Mouse (Mus musculus) gastrocnemius, postnatal 4 days (tissue): Measurements from ENCODE around the gene Trim25. TPM values are rescaled to one million over a fixed set of nuclear protein-coding genes. Genes with fewer than 3 reads are reported as not detected.
"Not testable (repeated sequence)": the region's sequence is repeated elsewhere in the genome, so short reads cannot be mapped to it uniquely, and the experiment has no call there.

Experiments
- DNase-seq, 2 experiments: peaks; one replicate each; pipeline ENCODE4 v3.0.0; 2021 to 2022; ENCODE audit warnings: low spot score in 2 of 2, mixed read lengths in 2 of 2
- total RNA-seq, 2 experiments: library from RNA; stranded (reverse); gene quantifications; 2 replicates each; pipeline ENCODE4 v1.2.3; 2021

Gene Trim25
- total RNA-seq, 2 experiments from 2014 or later = 27.9 to 32.3 TPM

- DNase-seq = no peak
These were observed 23.1 kb downstream of the Trim25 start for GRCm38 (mm10) chr11:89022120-89022731.

- no peak for DNase-seq
These were observed 24.3 kb downstream of the Trim25 start for GRCm38 (mm10) chr11:89023477-89023876.

DNA sequence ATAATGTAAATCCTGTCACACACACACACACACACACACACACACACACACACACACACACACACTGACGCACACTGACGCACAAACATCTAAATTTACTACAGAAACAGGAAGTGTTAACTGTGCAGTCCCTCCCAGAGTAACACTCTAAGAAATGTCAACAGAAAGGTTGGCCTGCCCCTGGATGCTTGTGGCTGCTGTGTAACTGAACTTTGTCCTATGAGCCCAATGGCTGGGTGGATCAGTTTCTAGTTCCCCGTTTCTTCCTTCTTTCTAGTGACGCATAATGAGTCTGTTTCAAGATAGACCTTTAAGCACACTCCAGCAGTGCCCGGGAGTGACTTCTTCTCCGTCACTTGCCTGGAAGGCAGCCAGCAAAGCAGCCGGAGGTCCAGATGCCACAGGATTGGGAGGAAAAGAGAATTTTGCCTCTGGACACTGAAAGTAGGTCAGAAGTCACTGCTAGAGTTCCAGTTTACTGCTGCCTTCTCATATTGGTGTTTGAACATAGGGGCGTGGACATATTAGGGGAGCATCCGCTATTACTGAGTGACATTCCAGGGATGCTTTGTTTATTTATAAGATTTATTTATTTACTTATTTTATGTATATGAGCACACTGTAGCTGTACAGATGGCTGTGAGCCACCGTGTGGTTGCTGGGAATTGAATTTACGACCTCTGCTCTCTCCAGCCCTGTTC, 25.2 kb downstream of the Trim25 start:
- DNase-seq = peak; percentile 52 to 81

- DNase-seq = no peak
These were observed 26.4 kb downstream of the Trim25 start for GRCm38 (mm10) chr11:89025603-89026002.

DNA sequence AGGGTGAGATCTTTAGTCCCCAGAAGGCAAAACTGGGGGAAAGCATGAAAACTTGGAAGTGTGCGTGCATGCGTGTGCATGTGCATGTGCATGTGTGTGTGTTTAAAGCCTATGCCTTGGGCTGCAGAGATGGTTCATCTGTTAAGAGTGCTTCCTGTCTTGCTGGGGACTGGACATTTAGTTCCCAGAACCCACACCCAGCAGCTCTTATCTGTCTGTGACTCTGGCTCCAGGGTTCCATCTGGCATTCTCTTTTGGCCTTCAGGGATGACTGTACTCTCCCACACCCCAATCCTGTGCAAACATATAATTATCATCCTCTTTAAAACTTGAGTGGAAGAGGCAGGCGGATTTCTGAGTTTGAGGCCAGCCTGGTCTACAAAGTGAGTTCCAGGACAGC, 26.9 kb downstream of the Trim25 start:
- no peak for DNase-seq

- DNase-seq = no peak
These were observed 28.8 kb downstream of the Trim25 start for GRCm38 (mm10) chr11:89027955-89028361.

GRCm38 (mm10) chr11:89028871-89029405, 29.8 kb downstream of the Trim25 start:
- no peak for DNase-seq

- no peak for DNase-seq
These were observed 31.4 kb downstream of the Trim25 start for GRCm38 (mm10) chr11:89030552-89030951.

DNA sequence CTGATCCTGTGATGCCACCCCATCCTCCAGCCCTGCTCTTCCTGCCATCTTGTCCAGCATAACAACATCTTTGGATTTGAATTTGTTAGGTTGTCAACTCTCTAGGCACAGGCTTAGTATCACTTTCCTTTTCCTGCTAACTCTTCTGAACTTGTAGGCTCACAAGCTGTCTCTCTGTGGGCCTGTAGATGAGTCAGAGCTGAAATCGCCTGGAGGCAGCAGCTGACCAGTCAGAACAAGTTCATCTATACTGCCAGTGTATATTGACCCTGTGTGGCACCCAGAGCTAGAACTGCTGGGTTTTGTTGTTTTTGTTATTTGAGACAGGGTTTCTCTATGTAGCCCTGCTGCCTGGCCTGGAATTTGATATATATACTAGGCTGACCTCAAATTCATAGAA, 32.0 kb downstream of the Trim25 start:
- no peak for DNase-seq

GRCm38 (mm10) chr11:89034592-89034991, 35.4 kb downstream of the Trim25 start:
- DNase-seq = no peak

DNA sequence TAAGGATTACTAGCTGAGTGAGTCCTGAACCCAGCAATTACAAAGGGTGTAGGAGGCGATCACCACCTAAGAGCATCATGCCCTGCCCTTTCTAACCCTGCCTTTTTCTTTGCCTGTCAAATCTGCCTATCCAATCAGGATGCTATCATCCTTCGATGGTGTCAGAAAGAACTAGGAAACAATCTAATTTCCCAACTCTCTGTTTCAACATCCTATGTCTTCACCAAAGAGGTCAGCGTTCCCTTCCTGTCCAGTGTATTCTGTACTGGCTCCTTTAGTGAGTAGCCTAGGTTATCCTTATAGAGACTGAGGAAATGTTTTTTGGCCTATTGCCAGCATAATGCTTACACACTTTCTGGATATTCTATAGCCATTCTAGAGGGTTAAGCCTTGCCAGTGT, 36.4 kb downstream of the Trim25 start:
- DNase-seq = no peak

GRCm38 (mm10) chr11:89038496-89038895, 39.3 kb downstream of the Trim25 start:
- DNase-seq = no peak

GRCm38 (mm10) chr11:89039325-89039724, 40.1 kb downstream of the Trim25 start:
- DNase-seq = peak in 1 of 2 experiments; percentile 39

GRCm38 (mm10) chr11:89041073-89041472, 41.9 kb downstream of the Trim25 start:
- not testable (repeated sequence) for DNase-seq

DNA sequence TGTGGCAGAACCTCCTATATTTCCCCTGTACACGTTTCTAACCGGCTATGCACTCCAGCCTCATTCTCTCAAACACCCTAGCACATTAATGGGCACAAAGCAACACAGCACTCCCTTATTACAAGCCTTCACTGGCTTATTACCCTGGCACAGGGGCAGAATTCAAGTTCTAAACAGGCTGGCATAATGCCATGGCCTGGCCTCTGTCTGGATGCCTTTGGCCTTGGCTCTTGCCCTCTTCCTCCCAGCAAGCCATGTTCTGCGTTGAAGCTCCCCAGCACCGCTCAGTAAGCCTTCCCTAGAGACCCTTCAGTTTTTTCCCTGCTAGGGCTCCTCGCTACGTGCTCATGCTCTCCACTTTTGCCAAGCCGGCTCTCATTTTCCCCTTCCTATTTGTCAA, 43.9 kb downstream of the Trim25 start:
- no peak for DNase-seq

DNA sequence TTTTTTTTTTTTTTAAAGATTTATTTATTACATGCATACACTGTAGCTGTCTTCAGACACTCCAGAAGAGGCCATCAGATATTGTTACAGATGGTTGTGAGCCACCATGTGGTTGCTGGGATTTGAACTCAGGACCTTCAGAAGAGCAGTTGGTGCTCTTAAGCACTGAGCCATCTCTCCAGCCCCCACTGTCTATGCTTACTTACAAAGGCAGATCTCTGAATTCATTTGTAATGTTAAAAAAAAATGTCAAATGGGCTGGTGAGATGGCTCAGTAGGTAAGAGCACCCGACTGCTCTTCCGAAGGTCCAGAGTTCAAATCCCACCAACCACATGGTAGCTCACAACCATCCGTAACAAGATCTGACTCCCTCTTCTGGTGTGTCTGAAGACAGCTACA, 46.3 kb downstream of the Trim25 start:
- not testable (repeated sequence) for DNase-seq

DNA sequence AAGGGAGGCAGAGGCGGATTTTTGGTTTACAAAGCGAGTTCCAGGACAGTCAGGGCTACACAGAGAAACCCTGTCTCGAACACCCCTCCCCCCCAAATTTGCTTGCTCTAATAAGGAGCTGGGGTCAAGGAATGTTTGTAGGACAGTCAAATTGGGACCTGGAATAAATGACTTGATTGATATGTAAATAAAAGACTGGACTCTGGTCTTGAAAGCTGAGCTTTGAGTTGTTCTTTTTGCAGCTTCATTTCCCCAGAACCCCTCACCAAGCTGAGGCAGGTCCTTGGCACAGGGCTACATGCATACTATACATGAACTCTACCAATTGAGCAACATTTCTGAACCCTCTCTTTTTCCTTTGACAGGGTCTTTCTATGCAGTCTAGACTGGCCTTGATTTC, 46.8 kb downstream of the Trim25 start:
- DNase-seq = no peak

GRCm38 (mm10) chr11:89051767-89052166, 52.6 kb downstream of the Trim25 start:
- DNase-seq = no peak

GRCm38 (mm10) chr11:89055931-89056690, 56.9 kb downstream of the Trim25 start:
- no peak for DNase-seq

GRCm38 (mm10) chr11:89058515-89059270, 59.5 kb downstream of the Trim25 start:
- no peak for DNase-seq

DNA sequence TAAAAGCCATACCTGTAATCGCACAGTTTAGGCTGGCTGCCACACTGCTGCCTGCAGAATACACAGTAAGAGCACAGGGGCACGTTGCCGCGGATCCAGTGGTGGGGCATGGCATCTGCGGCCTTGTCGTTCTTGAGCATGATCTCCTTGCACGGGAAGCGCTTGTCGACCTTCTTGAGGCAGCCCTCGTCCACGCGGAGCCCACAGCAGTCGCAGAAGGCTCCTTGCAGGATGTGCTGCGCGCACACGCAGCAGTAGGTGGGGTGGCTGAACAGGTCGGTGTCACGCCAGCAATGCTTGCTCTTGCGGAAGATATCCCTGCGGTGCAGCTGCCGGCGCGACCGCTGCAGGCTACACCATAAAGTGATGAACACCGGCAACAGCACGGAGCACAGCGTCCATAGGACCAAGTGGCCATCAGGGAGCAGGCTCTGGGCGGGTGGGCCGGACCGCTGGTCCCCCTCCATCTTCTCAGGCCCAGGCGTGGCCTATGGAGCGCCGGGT, 60.8 kb downstream of the Trim25 start:
- DNase-seq = peak in 1 of 2 experiments; percentile 30
